Mouse (Mus musculus) testis, adult 2 months (tissue): ENCODE measurements around the gene Kat6b.

Experiments used
- CTCF ChIP-seq: fragments of 200-500 bp; IDR thresholded peaks from 2 replicates; pipeline ENCODE4 v1.5.1; 2012; ENCODE audit warnings: low read depth, mild to moderate bottlenecking, inconsistent platforms, low read length, moderate library complexity; ENCODE audit not compliant: control insufficient read depth, insufficient read depth, insufficient replicate concordance
- POLR2A ChIP-seq: fragments of 200-500 bp; IDR thresholded peaks from 2 replicates; pipeline ENCODE4 v1.6.1; 2012; ENCODE audit warnings: low read depth, mild to moderate bottlenecking, inconsistent platforms, low read length, moderate library complexity; ENCODE audit not compliant: control insufficient read depth

DNA sequence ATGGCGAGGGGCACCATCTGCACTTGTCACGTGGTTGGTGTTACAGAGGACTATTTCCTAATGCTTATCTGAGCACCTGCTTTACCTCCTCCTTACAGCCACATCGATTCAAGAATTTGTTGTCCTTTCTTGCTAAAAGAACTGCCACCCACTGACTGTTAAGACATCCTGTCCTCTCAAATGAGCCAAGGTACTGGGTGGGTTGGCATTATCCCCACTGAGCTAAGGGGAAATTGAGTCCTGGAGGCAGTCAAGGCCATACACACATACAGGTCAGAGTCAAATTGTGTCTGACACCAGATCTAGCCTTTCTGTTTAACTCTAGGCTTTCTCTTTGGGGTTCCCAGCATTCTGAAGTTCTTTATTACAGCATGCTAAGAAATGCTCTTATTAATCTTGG is 56.6 kb downstream of the Kat6b start:
- TF ChIP-seq CTCF: no peak
- no peak for TF ChIP-seq POLR2A
